Mouse (Mus musculus) neural tube, embryonic 13.5 days (tissue): ENCODE measurements around the gene Ostf1. TPM values are rescaled to one million over a fixed set of nuclear protein-coding genes. Genes with fewer than 3 reads are reported as not detected.

Experiments used
- ATAC-seq: fragments of 200-750 bp; cut with Nextera tagmentation; 2 replicates; pipeline ENCODE4 v1.8.0; 2017; ENCODE audit warnings: low read depth, mild to moderate bottlenecking, moderate TSS enrichment, moderate library complexity
- H3K27ac ChIP-seq: fragments of 300-500 bp; sonication (generic); replicated peaks from 2 replicates; pipeline ENCODE4 v1.5.1; 2015; ENCODE audit warnings: moderate library complexity, mild to moderate bottlenecking, inconsistent platforms
- H3K27me3 ChIP-seq: fragments of 300-500 bp; sonication (generic); 2 replicates; pipeline ENCODE4 v1.6.1; 2015; ENCODE audit warnings: mild to moderate bottlenecking, inconsistent platforms
- H3K36me3 ChIP-seq: fragments of 300-500 bp; sonication (generic); 2 replicates; pipeline ENCODE4 v1.6.1; 2015; ENCODE audit warnings: mild to moderate bottlenecking, inconsistent platforms
- H3K4me1 ChIP-seq: fragments of 300-500 bp; sonication (generic); replicated peaks from 2 replicates; pipeline ENCODE4 v1.6.1; 2015; ENCODE audit warnings: inconsistent platforms
- H3K4me2 ChIP-seq: fragments of 300-500 bp; sonication (generic); 2 replicates; pipeline ENCODE4 v1.6.1; 2015; ENCODE audit warnings: inconsistent platforms, mild to moderate bottlenecking, moderate library complexity
- H3K4me3 ChIP-seq: fragments of 300-500 bp; sonication (generic); 2 replicates; pipeline ENCODE4 v1.5.1; 2015; ENCODE audit warnings: mild to moderate bottlenecking, inconsistent platforms
- H3K9ac ChIP-seq: fragments of 300-500 bp; sonication (generic); 2 replicates; pipeline ENCODE4 v1.6.1; 2015; ENCODE audit warnings: moderate library complexity, mild to moderate bottlenecking, inconsistent platforms
- H3K9me3 ChIP-seq: fragments of 300-500 bp; sonication (generic); 2 replicates; pipeline ENCODE4 v1.6.1; 2016; ENCODE audit warnings: inconsistent platforms
- WGBS: fragments of 180-500 bp; shearing (Covaris S2); methylation state at CpG from one replicate; pipeline ENCODE4 v1.1.7; 2015; 5-methylcytosine and 5-hydroxymethylcytosine counted together
- polyA plus RNA-seq: library from polyadenylated mRNA; unstranded; fragments of >200 nt; fragmentation: Nextera tagmentation; extraction: Ambion mirVana; gene quantifications from 2 replicates; pipeline ENCODE4 v1.2.1, GENCODE M21; 2015

Gene Ostf1
- polyA plus RNA-seq, 1 experiment from 2014 or later, result 58.8 TPM

GRCm38 (mm10) chr19:18655999-18656398 is 24.4 kb upstream of the Ostf1 start:
- WGBS, result 79% methylated on average over 7 of the region's 7 CpGs
- H3K4me1 ChIP-seq, result no peaks in the 10 kb centered on the region
- ATAC-seq, result no peak

GRCm38 (mm10) chr19:18654984-18655383 is 23.4 kb upstream of the Ostf1 start:
- no peak overlapping the region for H3K4me2 ChIP-seq
- WGBS, result 91% methylated on average over 5 of the region's 5 CpGs

More at GRCm38 (mm10) chr19:18655999-18656398, 24.4 kb upstream of the Ostf1 start:
- Histone ChIP-seq H3K4me3 (no peak overlapping the region), H3K9me3 (no peaks in the 10 kb centered on the region), H3K9ac (no peak overlapping the region), H3K4me2 (no peak overlapping the region), H3K27ac (no peak overlapping the region), H3K27me3 (no peaks in the 10 kb centered on the region), H3K36me3 (no peaks in the 10 kb centered on the region)

GRCm38 (mm10) chr19:18654330-18654729 is 22.7 kb upstream of the Ostf1 start:
- Histone ChIP-seq H3K4me3 (no peak overlapping the region), H3K27ac (no peak overlapping the region), H3K4me1 (no peaks in the 10 kb centered on the region), H3K4me2 (no peak overlapping the region), H3K27me3 (no peaks in the 10 kb centered on the region), H3K9ac (no peak overlapping the region), H3K36me3 (no peaks in the 10 kb centered on the region), H3K9me3 (no peaks in the 10 kb centered on the region)
- no peak for ATAC-seq
- WGBS, result 85% methylated on average over 8 of the region's 8 CpGs

More at GRCm38 (mm10) chr19:18654984-18655383, 23.4 kb upstream of the Ostf1 start:
- no peak for ATAC-seq
- Histone ChIP-seq H3K9ac (no peak overlapping the region), H3K4me1 (no peaks in the 10 kb centered on the region), H3K27me3 (no peaks in the 10 kb centered on the region), H3K4me3 (no peak overlapping the region), H3K36me3 (no peaks in the 10 kb centered on the region), H3K27ac (no peak overlapping the region), H3K9me3 (no peaks in the 10 kb centered on the region)

- Histone ChIP-seq H3K9me3 (no peaks in the 10 kb centered on the region), H3K4me1 (no peaks in the 10 kb centered on the region), H3K4me3 (no peak overlapping the region), H3K4me2 (no peak overlapping the region), H3K27ac (no peak overlapping the region), H3K9ac (no peak overlapping the region), H3K27me3 (no peaks in the 10 kb centered on the region), H3K36me3 (no peaks in the 10 kb centered on the region)
- ATAC-seq, result no peak
- 84% methylated on average over 6 of the region's 6 CpGs for WGBS
Observed at GRCm38 (mm10) chr19:18653058-18653457, 21.4 kb upstream of the Ostf1 start.

- no peaks in the 10 kb centered on the region for H3K4me1 ChIP-seq
- 76% methylated on average over 4 of the region's 4 CpGs for WGBS
- no peaks in the 10 kb centered on the region for H3K36me3 ChIP-seq
- H3K27ac ChIP-seq, result no peak overlapping the region
- H3K4me3 ChIP-seq, result no peak overlapping the region
- H3K4me2 ChIP-seq, result no peak overlapping the region
- no peak overlapping the region for H3K9ac ChIP-seq
- ATAC-seq, result no peak
- H3K27me3 ChIP-seq, result no peaks in the 10 kb centered on the region
- H3K9me3 ChIP-seq, result no peaks in the 10 kb centered on the region
Observed at GRCm38 (mm10) chr19:18652592-18652991, 21.0 kb upstream of the Ostf1 start.

- no peaks in the 10 kb centered on the region for H3K9me3 ChIP-seq
- no peak overlapping the region for H3K9ac ChIP-seq
- H3K4me1 ChIP-seq, result no peaks in the 10 kb centered on the region
- H3K27me3 ChIP-seq, result no peaks in the 10 kb centered on the region
- H3K36me3 ChIP-seq, result no peaks in the 10 kb centered on the region
- no peak overlapping the region for H3K27ac ChIP-seq
- H3K4me3 ChIP-seq, result no peak overlapping the region
- WGBS, result 75% methylated on average over 6 of the region's 6 CpGs
- no peak overlapping the region for H3K4me2 ChIP-seq
- no peak for ATAC-seq
Observed at GRCm38 (mm10) chr19:18650473-18650872, 18.9 kb upstream of the Ostf1 start.

GRCm38 (mm10) chr19:18649955-18650354 is 18.3 kb upstream of the Ostf1 start:
- H3K4me3 ChIP-seq, result no peak overlapping the region
- H3K4me2 ChIP-seq, result no peak overlapping the region
- 85% methylated on average over 4 of the region's 4 CpGs for WGBS
- ATAC-seq, result no peak
- no peaks in the 10 kb centered on the region for H3K36me3 ChIP-seq
- H3K9me3 ChIP-seq, result no peaks in the 10 kb centered on the region
- H3K27ac ChIP-seq, result no peak overlapping the region
- H3K9ac ChIP-seq, result no peak overlapping the region
- no peaks in the 10 kb centered on the region for H3K4me1 ChIP-seq
- H3K27me3 ChIP-seq, result no peaks in the 10 kb centered on the region

- Histone ChIP-seq H3K27me3 (no peaks in the 10 kb centered on the region), H3K4me2 (no peak overlapping the region), H3K4me1 (no peaks in the 10 kb centered on the region), H3K36me3 (no peaks in the 10 kb centered on the region), H3K9ac (no peak overlapping the region), H3K9me3 (no peaks in the 10 kb centered on the region), H3K27ac (no peak overlapping the region), H3K4me3 (no peak overlapping the region)
- WGBS, result 85% methylated on average over 6 of the region's 6 CpGs
- no peak for ATAC-seq
Observed at GRCm38 (mm10) chr19:18648558-18648945, 16.9 kb upstream of the Ostf1 start.

- Histone ChIP-seq H3K27ac (no peak overlapping the region), H3K27me3 (no peaks in the 10 kb centered on the region), H3K4me3 (no peak overlapping the region), H3K4me2 (no peak overlapping the region), H3K9me3 (no peaks in the 10 kb centered on the region), H3K4me1 (no peaks in the 10 kb centered on the region), H3K36me3 (no peaks in the 10 kb centered on the region), H3K9ac (no peak overlapping the region)
- WGBS, result 89% methylated on average over 9 of the region's 9 CpGs
- ATAC-seq, result no peak
Observed at GRCm38 (mm10) chr19:18647775-18648557, 16.3 kb upstream of the Ostf1 start.

- Histone ChIP-seq H3K27ac (no peak overlapping the region), H3K9ac (no peak overlapping the region), H3K4me1 (no peaks in the 10 kb centered on the region), H3K36me3 (no peaks in the 10 kb centered on the region), H3K27me3 (no peaks in the 10 kb centered on the region), H3K9me3 (no peaks in the 10 kb centered on the region), H3K4me2 (no peak overlapping the region), H3K4me3 (no peak overlapping the region)
- no peak for ATAC-seq
- 63% methylated on average over 5 of the region's 5 CpGs for WGBS
Observed at GRCm38 (mm10) chr19:18646853-18647420, 15.3 kb upstream of the Ostf1 start.

- no peaks in the 10 kb centered on the region for H3K27me3 ChIP-seq
- no peak overlapping the region for H3K27ac ChIP-seq
- H3K9me3 ChIP-seq, result no peaks in the 10 kb centered on the region
- H3K9ac ChIP-seq, result no peak overlapping the region
- 67% methylated on average over 3 of the region's 3 CpGs for WGBS
- H3K4me3 ChIP-seq, result no peak overlapping the region
- ATAC-seq, result no peak
- no peaks in the 10 kb centered on the region for H3K4me1 ChIP-seq
- H3K36me3 ChIP-seq, result no peaks in the 10 kb centered on the region
- H3K4me2 ChIP-seq, result no peak overlapping the region
Observed at GRCm38 (mm10) chr19:18646397-18646796, 14.8 kb upstream of the Ostf1 start.

- WGBS, result 79% methylated on average over 6 of the region's 6 CpGs
- Histone ChIP-seq H3K36me3 (no peaks in the 10 kb centered on the region), H3K4me3 (no peak overlapping the region), H3K9me3 (no peaks in the 10 kb centered on the region), H3K27me3 (no peaks in the 10 kb centered on the region), H3K9ac (no peak overlapping the region), H3K4me1 (no peaks in the 10 kb centered on the region), H3K4me2 (no peak overlapping the region), H3K27ac (no peak overlapping the region)
- no peak for ATAC-seq
Observed at GRCm38 (mm10) chr19:18644084-18644483, 12.5 kb upstream of the Ostf1 start.

GRCm38 (mm10) chr19:18643411-18643810 is 11.8 kb upstream of the Ostf1 start:
- Histone ChIP-seq H3K27ac (no peak overlapping the region), H3K9ac (no peak overlapping the region), H3K9me3 (no peaks in the 10 kb centered on the region), H3K4me3 (no peak overlapping the region), H3K4me1 (no peaks in the 10 kb centered on the region), H3K27me3 (no peaks in the 10 kb centered on the region), H3K36me3 (no peaks in the 10 kb centered on the region), H3K4me2 (no peak overlapping the region)
- no peak for ATAC-seq
- WGBS, result 46% methylated on average over 4 of the region's 4 CpGs
